Mouse (Mus musculus): Measurements from ENCODE around the gene Siah3. TPM values are rescaled to one million over a fixed set of nuclear protein-coding genes. Genes with fewer than 3 reads are reported as not detected.

Siah3 gene
- polyA plus RNA-seq, 1 experiment from 2014 or later, result 5.5 TPM

GRCm38 (mm10) chr14:75504255-75504654 lies 48.5 kb downstream of the Siah3 start:
- 67% methylated on average over 2 of the region's 2 CpGs for WGBS
- DNase-seq (ENCODE audit: low spot score) (no peak), ATAC-seq (replicated peaks; ENCODE audit: low FRiP score) (no peak)
- Histone ChIP-seq H3K36me3 (ENCODE audit: control insufficient read depth, insufficient read depth, low read length) (no peaks in the 10 kb centered on the region), H3K4me2 (ENCODE audit: low read depth, low read length, severe bottlenecking) (no peak overlapping the region), H3K4me1 (replicated peaks; ENCODE audit: control insufficient read depth, insufficient read depth, low read length) (peaks cover 9% of the 10 kb centered on the region), H3K9me3 (ENCODE audit: control insufficient read depth, low read length) (no peaks in the 10 kb centered on the region), H3K4me3 (ENCODE audit: low read depth, low read length) (no peak overlapping the region), H3K27ac (ENCODE audit: low read depth, low read length) (peak overlapping the region; percentile 19; the same call in 1 of the 2 replicates), H3K9ac (ENCODE audit: low read length) (no peak overlapping the region), H3K27me3 (ENCODE audit: control insufficient read depth, insufficient read depth, low read length) (no peaks in the 10 kb centered on the region)

GRCm38 (mm10) chr14:75505126-75505840 lies 49.5 kb downstream of the Siah3 start:
- Histone ChIP-seq H3K9me3 (ENCODE audit: control insufficient read depth, low read length) (no peaks in the 10 kb centered on the region), H3K4me3 (ENCODE audit: low read depth, low read length) (no peak overlapping the region), H3K9ac (ENCODE audit: low read length) (no peak overlapping the region), H3K4me2 (ENCODE audit: low read depth, low read length, severe bottlenecking) (no peak overlapping the region), H3K4me1 (replicated peaks; ENCODE audit: control insufficient read depth, insufficient read depth, low read length) (peaks cover 9% of the 10 kb centered on the region), H3K36me3 (ENCODE audit: control insufficient read depth, insufficient read depth, low read length) (no peaks in the 10 kb centered on the region), H3K27ac (ENCODE audit: low read depth, low read length) (peak overlapping the region; percentile 84), H3K27me3 (ENCODE audit: control insufficient read depth, insufficient read depth, low read length) (no peaks in the 10 kb centered on the region)
- peak; percentile 89 for ATAC-seq (replicated peaks; ENCODE audit: low FRiP score)
- DNase-seq (ENCODE audit: low spot score), result peak; percentile 71
- 16% methylated on average over 8 of the region's 8 CpGs for WGBS

- Histone ChIP-seq H3K27me3 (ENCODE audit: control insufficient read depth, insufficient read depth, low read length) (no peaks in the 10 kb centered on the region), H3K36me3 (ENCODE audit: control insufficient read depth, insufficient read depth, low read length) (no peaks in the 10 kb centered on the region), H3K9ac (ENCODE audit: low read length) (no peak overlapping the region), H3K27ac (ENCODE audit: low read depth, low read length) (no peak overlapping the region), H3K4me1 (replicated peaks; ENCODE audit: control insufficient read depth, insufficient read depth, low read length) (peaks cover 9% of the 10 kb centered on the region), H3K4me2 (ENCODE audit: low read depth, low read length, severe bottlenecking) (no peak overlapping the region), H3K9me3 (ENCODE audit: control insufficient read depth, low read length) (no peaks in the 10 kb centered on the region), H3K4me3 (ENCODE audit: low read depth, low read length) (no peak overlapping the region)
- no peak for DNase-seq (ENCODE audit: low spot score)
- WGBS, result 88% methylated on average over 3 of the region's 3 CpGs
- no peak for ATAC-seq (replicated peaks; ENCODE audit: low FRiP score)
Measured at GRCm38 (mm10) chr14:75506246-75506645, 50.5 kb downstream of the Siah3 start.

GRCm38 (mm10) chr14:75510125-75510524 lies 54.3 kb downstream of the Siah3 start:
- H3K4me2 ChIP-seq (ENCODE audit: low read depth, low read length, severe bottlenecking), result no peak overlapping the region
- WGBS, result 85% methylated on average over 6 of the region's 6 CpGs
- ATAC-seq (replicated peaks; ENCODE audit: low FRiP score) (no peak), DNase-seq (ENCODE audit: low spot score) (no peak)
- no peaks in the 10 kb centered on the region for H3K27me3 ChIP-seq (ENCODE audit: control insufficient read depth, insufficient read depth, low read length)
- H3K4me3 ChIP-seq (ENCODE audit: low read depth, low read length), result no peak overlapping the region
- no peak overlapping the region for H3K9ac ChIP-seq (ENCODE audit: low read length)
- H3K36me3 ChIP-seq (ENCODE audit: control insufficient read depth, insufficient read depth, low read length), result no peaks in the 10 kb centered on the region
- H3K9me3 ChIP-seq (ENCODE audit: control insufficient read depth, low read length), result no peaks in the 10 kb centered on the region
- no peak overlapping the region for H3K27ac ChIP-seq (ENCODE audit: low read depth, low read length)
- H3K4me1 ChIP-seq (replicated peaks; ENCODE audit: control insufficient read depth, insufficient read depth, low read length), result peaks cover 8% of the 10 kb centered on the region

- DNase-seq (ENCODE audit: low spot score) (no peak), ATAC-seq (replicated peaks; ENCODE audit: low FRiP score) (no peak)
- Histone ChIP-seq H3K27me3 (ENCODE audit: control insufficient read depth, insufficient read depth, low read length) (no peaks in the 10 kb centered on the region), H3K9me3 (ENCODE audit: control insufficient read depth, low read length) (no peaks in the 10 kb centered on the region), H3K4me1 (replicated peaks; ENCODE audit: control insufficient read depth, insufficient read depth, low read length) (peaks cover 11% of the 10 kb centered on the region; the same call in 1 of the 2 replicates), H3K27ac (ENCODE audit: low read depth, low read length) (no peak overlapping the region), H3K4me2 (ENCODE audit: low read depth, low read length, severe bottlenecking) (no peak overlapping the region), H3K36me3 (ENCODE audit: control insufficient read depth, insufficient read depth, low read length) (no peaks in the 10 kb centered on the region), H3K9ac (ENCODE audit: low read length) (no peak overlapping the region), H3K4me3 (ENCODE audit: low read depth, low read length) (no peak overlapping the region)
- WGBS, result 46% methylated on average over 3 of the region's 3 CpGs
Measured at GRCm38 (mm10) chr14:75512946-75513345, 57.2 kb downstream of the Siah3 start.

GRCm38 (mm10) chr14:75516161-75516560 lies 60.4 kb downstream of the Siah3 start:
- ATAC-seq (replicated peaks; ENCODE audit: low FRiP score), result no peak
- Histone ChIP-seq H3K4me1 (replicated peaks; ENCODE audit: control insufficient read depth, insufficient read depth, low read length) (peaks cover 16% of the 10 kb centered on the region; the same call in 1 of the 2 replicates), H3K27ac (ENCODE audit: low read depth, low read length) (peak overlapping the region; percentile 66)

GRCm38 (mm10) chr14:75516917-75517595 lies 61.3 kb downstream of the Siah3 start:
- peak; percentile 64 for DNase-seq (ENCODE audit: low spot score)
- ATAC-seq (replicated peaks; ENCODE audit: low FRiP score), result peak; percentile 69
- peak overlapping the region; percentile 11; the same call in 1 of the 2 replicates for H3K4me2 ChIP-seq (ENCODE audit: low read depth, low read length, severe bottlenecking)
- no peak overlapping the region for H3K4me3 ChIP-seq (ENCODE audit: low read depth, low read length)
- H3K9me3 ChIP-seq (ENCODE audit: control insufficient read depth, low read length), result no peaks in the 10 kb centered on the region
- H3K4me1 ChIP-seq (replicated peaks; ENCODE audit: control insufficient read depth, insufficient read depth, low read length), result peaks cover 16% of the 10 kb centered on the region; the same call in 1 of the 2 replicates
- H3K27me3 ChIP-seq (ENCODE audit: control insufficient read depth, insufficient read depth, low read length), result no peaks in the 10 kb centered on the region
- no peaks in the 10 kb centered on the region for H3K36me3 ChIP-seq (ENCODE audit: control insufficient read depth, insufficient read depth, low read length)
- H3K27ac ChIP-seq (ENCODE audit: low read depth, low read length), result peak overlapping the region; percentile 80
- H3K9ac ChIP-seq (ENCODE audit: low read length), result no peak overlapping the region
- WGBS, result 43% methylated on average over 9 of the region's 9 CpGs

More at GRCm38 (mm10) chr14:75516161-75516560, 60.4 kb downstream of the Siah3 start:
- DNase-seq (ENCODE audit: low spot score), result no peak
- Histone ChIP-seq H3K4me3 (ENCODE audit: low read depth, low read length) (no peak overlapping the region), H3K36me3 (ENCODE audit: control insufficient read depth, insufficient read depth, low read length) (no peaks in the 10 kb centered on the region), H3K27me3 (ENCODE audit: control insufficient read depth, insufficient read depth, low read length) (no peaks in the 10 kb centered on the region), H3K9me3 (ENCODE audit: control insufficient read depth, low read length) (no peaks in the 10 kb centered on the region), H3K4me2 (ENCODE audit: low read depth, low read length, severe bottlenecking) (no peak overlapping the region), H3K9ac (ENCODE audit: low read length) (no peak overlapping the region)
- 88% methylated on average over 3 of the region's 3 CpGs for WGBS

- H3K4me1 ChIP-seq (replicated peaks; ENCODE audit: control insufficient read depth, insufficient read depth, low read length), result peaks cover 16% of the 10 kb centered on the region; the same call in 1 of the 2 replicates
- H3K9ac ChIP-seq (ENCODE audit: low read length), result no peak overlapping the region
- ATAC-seq (replicated peaks; ENCODE audit: low FRiP score), result peak; percentile 76
- H3K27me3 ChIP-seq (ENCODE audit: control insufficient read depth, insufficient read depth, low read length), result no peaks in the 10 kb centered on the region
- H3K27ac ChIP-seq (ENCODE audit: low read depth, low read length), result peak overlapping the region; percentile 37
- no peaks in the 10 kb centered on the region for H3K36me3 ChIP-seq (ENCODE audit: control insufficient read depth, insufficient read depth, low read length)
- WGBS, result 62% methylated on average over 15 of the region's 15 CpGs
- H3K4me3 ChIP-seq (ENCODE audit: low read depth, low read length), result no peak overlapping the region
- 0 out of 2 replicates have a peak overlapping the region, but pooled peaks have one; percentile 3 for H3K4me2 ChIP-seq (ENCODE audit: low read depth, low read length, severe bottlenecking)
- no peaks in the 10 kb centered on the region for H3K9me3 ChIP-seq (ENCODE audit: control insufficient read depth, low read length)
- no peak for DNase-seq (ENCODE audit: low spot score)
Measured at GRCm38 (mm10) chr14:75518196-75518887, 62.6 kb downstream of the Siah3 start.
